Mouse (Mus musculus): ENCODE results near the gene Fam178b.

The Fam178b gene

GRCm38 (mm10) chr1:36682620-36683355 is at the start of gene Fam178b:
Gene Fam178b (minus strand): TSS chr1:36683183.
- CTCF ChIA-PET = interaction anchor here (1.6 kb wide), 1 partner anchor 136 kb away, joined by 4 read pairs; the partner anchor contains the start of gene Ankrd39

- CTCF ChIA-PET = no interaction called here
These were observed 41.1 kb upstream of the Fam178b start for GRCm38 (mm10) chr1:36724057-36724431.

- CTCF ChIA-PET = no interaction called here
These were observed 40.4 kb upstream of the Fam178b start for GRCm38 (mm10) chr1:36723146-36724056.

DNA sequence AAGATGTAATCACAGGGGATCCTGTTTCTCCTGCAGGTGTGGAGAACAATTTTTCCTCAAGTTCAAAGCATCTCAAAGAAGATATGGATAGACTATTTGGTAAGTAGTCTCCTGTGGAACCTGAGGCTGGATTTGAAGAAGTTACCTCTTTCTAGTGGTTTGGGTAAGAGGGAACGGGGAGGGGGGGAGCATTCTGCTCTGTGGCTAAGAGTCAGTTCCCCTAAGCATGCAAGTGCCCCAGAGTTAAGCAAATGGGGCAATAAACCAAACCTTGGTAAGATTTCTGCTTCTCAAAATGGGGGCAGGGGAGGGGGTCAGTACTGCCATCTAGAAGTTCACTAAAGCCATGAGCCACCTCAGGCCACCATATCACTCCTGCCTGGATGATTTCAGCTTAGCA is 35.8 kb upstream of the Fam178b start:
- CTCF ChIA-PET = no interaction called here

DNA sequence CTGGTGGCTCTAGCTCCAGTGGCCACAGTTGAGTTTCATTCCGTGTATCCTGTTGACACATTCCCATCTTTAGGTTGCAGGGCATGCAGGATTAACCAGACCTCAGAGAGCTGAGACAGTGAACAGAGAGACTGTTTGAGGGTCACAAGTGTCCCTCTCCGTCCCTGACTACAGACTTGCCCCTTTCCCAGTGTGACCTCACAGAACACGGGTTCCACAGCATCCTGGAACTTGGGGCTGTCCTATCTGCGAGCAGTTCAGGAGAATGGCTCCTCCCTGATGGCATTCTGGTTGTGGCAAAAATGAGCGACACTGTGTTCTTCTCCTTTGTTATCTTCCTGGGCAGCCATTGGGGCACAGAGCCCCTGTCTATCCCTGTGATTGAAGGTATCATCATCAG is 31.3 kb upstream of the Fam178b start, which contains the start of gene Actr1b:
Gene Actr1b (minus strand): TSS at position 112 of the 400 bp plus-strand sequence.
- CTCF ChIA-PET = no interaction called here

GRCm38 (mm10) chr1:36711104-36711503 is 28.1 kb upstream of the Fam178b start:
- CTCF ChIA-PET = no interaction called here

DNA sequence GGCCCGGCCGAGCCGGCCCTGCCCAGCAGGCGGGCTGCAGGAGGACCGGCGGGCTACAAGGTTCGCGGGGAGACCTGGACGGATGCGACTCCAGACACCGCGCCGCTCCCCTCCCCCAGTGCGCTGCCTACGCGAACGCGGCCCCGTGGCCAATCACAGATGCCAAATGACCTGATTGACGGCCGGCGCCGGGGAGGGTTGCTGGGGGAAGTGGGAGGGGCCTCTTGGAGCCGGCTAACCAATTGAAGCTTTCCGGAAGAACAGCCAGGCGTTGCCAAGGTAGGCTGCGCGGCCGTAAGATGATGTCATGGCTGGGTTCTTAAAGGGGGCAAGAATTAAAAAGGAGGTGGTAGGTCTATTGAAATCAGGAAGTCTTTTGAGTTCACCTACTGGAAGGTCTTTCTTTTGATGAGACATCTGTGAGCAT is 26.9 kb upstream of the Fam178b start, which contains the start of gene 4933424G06Rik:
Gene 4933424G06Rik (plus strand): TSS at position 296 of the 427 bp plus-strand sequence.
- CTCF ChIA-PET = no interaction called here

DNA sequence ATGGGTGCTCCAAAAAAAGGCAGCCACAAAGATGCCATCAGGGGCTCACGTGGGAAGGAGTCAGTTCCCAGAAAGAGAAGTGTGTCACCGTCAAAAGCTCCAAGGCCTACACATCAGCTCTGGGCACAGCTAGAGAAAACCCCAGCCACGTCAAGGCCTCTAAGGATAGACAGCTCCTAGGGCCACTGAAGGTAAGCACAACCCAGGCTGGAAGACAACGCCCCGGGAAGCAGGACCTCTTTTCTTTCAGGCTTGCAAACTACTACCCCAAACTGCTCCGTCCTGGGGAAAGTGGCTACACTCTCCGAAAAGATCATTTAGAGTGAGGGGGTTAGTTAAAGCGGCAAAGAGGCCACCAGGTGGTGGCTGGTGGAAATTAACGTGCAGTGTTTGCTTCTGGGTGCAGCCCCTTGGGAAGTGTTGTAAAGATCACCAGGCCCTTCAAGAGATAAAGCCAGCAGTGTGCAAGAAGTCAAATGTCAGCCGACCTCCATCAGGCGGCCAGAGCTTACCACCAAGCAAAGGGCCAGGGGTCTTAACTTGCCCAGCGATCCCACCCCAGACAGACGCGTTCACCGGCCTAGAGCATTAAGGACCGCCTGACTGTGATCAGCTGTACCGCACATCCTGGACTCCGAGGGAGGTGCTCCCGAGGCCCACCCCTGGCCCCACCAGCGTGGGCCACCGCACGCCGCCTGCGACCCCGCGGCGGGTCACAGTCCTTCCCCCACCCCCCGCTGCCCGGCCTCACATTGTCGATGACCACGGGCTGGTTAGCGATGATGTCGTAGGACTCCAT is 26.3 kb upstream of the Fam178b start:
- CTCF ChIA-PET = no interaction called here

GRCm38 (mm10) chr1:36708626-36709025 is 25.6 kb upstream of the Fam178b start:
- CTCF ChIA-PET = interaction anchor here (1.3 kb wide), 1 partner anchor 17 kb away, joined by 3 read pairs; no protein-coding TSS in a partner anchor

- CTCF ChIA-PET = interaction anchor here (1.3 kb wide), 1 partner anchor 16 kb away, joined by 3 read pairs; no protein-coding TSS in a partner anchor
These were observed 24.8 kb upstream of the Fam178b start for GRCm38 (mm10) chr1:36707797-36708196.

DNA sequence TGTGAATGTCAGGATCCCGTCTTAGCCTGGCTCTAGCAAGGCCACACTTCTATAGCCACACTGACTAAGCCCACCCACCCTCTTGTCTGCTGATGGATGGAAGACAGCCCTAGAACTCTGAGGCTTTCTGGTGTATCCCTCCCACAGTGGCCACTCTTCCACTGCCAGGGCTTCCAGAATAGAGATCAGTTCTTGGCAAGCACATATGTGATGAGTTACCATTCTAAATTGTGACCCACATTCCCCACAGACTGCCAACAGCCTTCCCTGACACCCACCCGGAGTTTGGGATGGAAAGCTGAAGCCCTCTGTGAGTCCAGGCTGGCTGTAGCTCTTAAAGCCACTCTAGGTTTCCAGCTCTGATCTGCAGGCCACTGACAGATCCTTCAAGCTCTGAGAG is 24.2 kb upstream of the Fam178b start:
- CTCF ChIA-PET = interaction anchor here (0.5 kb wide), 1 partner anchor 170 kb away, joined by 3 read pairs; the partner anchor contains the start of gene Ankrd23

DNA sequence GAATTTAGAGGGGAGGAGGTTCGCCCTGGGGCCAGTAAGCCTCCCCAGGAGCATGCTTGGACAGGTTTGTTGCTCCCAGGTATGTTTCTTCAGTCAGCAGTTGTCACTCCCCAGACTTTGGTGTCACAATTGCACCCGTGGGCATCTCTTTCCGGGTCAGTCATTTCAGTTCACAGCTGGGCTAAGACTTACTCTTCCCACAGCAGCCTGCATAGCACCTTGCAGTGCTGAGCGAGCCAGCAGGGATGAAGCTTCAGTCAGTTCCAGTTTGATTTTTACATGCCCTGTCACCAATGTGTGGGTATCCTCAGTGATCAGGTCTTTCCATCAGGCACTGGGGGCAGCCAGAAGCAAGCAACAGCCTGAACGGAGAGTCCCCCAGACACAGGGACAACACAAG is 14.0 kb upstream of the Fam178b start:
- CTCF ChIA-PET = interaction anchor here (0.6 kb wide), 1 partner anchor 829 kb away, joined by 14 read pairs; no protein-coding TSS in a partner anchor

DNA sequence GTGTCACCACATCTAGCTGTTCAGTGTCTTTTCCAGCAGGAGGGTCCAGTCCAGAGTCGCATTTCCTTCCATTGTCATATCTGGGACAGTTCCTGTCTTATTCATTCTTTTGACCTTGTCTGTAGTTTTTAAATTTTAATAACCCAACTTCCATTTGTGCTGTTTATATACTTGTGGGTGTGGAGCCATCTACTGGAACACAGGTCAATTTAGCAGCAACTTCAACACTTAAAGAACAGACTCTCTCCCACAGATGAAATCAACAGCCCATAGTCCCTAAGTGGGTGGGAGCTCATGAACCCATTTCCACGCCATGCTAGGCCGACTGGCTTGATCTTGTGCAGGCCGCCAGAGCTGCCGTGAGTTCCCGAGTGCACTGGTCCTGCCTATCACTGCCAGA is 13.4 kb upstream of the Fam178b start:
- CTCF ChIA-PET = no interaction called here

- CTCF ChIA-PET = no interaction called here
These were observed 11.9 kb upstream of the Fam178b start for GRCm38 (mm10) chr1:36694871-36695270.

GRCm38 (mm10) chr1:36691271-36692155 is 8.5 kb upstream of the Fam178b start, which contains the start of gene Cox5b:
Gene Cox5b (plus strand): TSS chr1:36691449.
- CTCF ChIA-PET = interaction anchor here (0.6 to 1.2 kb wide), 2 partner anchors 17 to 1319 kb away, joined by 3 read pairs; no protein-coding TSS in a partner anchor

- CTCF ChIA-PET = no interaction called here
These were observed 7.8 kb upstream of the Fam178b start for GRCm38 (mm10) chr1:36690671-36691235.

GRCm38 (mm10) chr1:36683810-36684467 is 956 bp upstream of the Fam178b start:
- CTCF ChIA-PET = interaction anchor here (1.6 kb wide), 1 partner anchor 137 kb away, joined by 4 read pairs; the partner anchor contains the start of gene Ankrd39

- CTCF ChIA-PET = interaction anchor here (0.5 to 0.7 kb wide), 2 partner anchors 125 to 596 kb away, joined by 3 to 4 read pairs; no protein-coding TSS in a partner anchor
These were observed 2.1 kb downstream of the Fam178b start for GRCm38 (mm10) chr1:36680893-36681292.

GRCm38 (mm10) chr1:36674936-36675335 is 8.0 kb downstream of the Fam178b start:
- CTCF ChIA-PET = no interaction called here

Data from spleen, embryonic (tissue).